Mouse (Mus musculus) intestine, embryonic 15.5 days (tissue): ENCODE data around the gene Pgrmc1. TPM values are rescaled to one million over a fixed set of nuclear protein-coding genes. Genes with fewer than 3 reads are reported as not detected.
"Not testable (repeated sequence)": the region's sequence is repeated elsewhere in the genome, so short reads cannot be mapped to it uniquely, and the experiment has no call there.

ENCODE experiments used
- ATAC-seq: fragments of 200-750 bp; cut with Nextera tagmentation; 2 replicates; pipeline ENCODE4 v1.8.0; 2017; ENCODE audit warnings: moderate TSS enrichment, moderate library complexity
- H3K27ac ChIP-seq: fragments of 300-500 bp; sonication (generic); 2 replicates; pipeline ENCODE4 v1.5.1; 2015; ENCODE audit warnings: mild to moderate bottlenecking, inconsistent platforms
- H3K27me3 ChIP-seq: fragments of 300-500 bp; sonication (generic); replicated peaks from 2 replicates; pipeline ENCODE4 v1.6.1; 2015; ENCODE audit warnings: inconsistent platforms
- H3K36me3 ChIP-seq: fragments of 300-500 bp; sonication (generic); 2 replicates; pipeline ENCODE4 v1.6.1; 2015; ENCODE audit warnings: inconsistent platforms
- H3K4me1 ChIP-seq: fragments of 300-500 bp; sonication (generic); replicated peaks from 2 replicates; pipeline ENCODE4 v1.6.1; 2015; ENCODE audit warnings: inconsistent platforms
- H3K4me2 ChIP-seq: fragments of 300-500 bp; sonication (generic); replicated peaks from 2 replicates; pipeline ENCODE4 v1.6.1; 2015; ENCODE audit warnings: mild to moderate bottlenecking, inconsistent platforms
- H3K4me3 ChIP-seq: fragments of 300-500 bp; sonication (generic); replicated peaks from 2 replicates; pipeline ENCODE4 v1.5.1; 2015; ENCODE audit warnings: inconsistent platforms
- H3K9ac ChIP-seq: fragments of 300-500 bp; sonication (generic); 2 replicates; pipeline ENCODE4 v1.6.1; 2015; ENCODE audit warnings: inconsistent platforms
- H3K9me3 ChIP-seq: fragments of 300-500 bp; sonication (generic); 2 replicates; pipeline ENCODE4 v1.6.1; 2016; ENCODE audit warnings: inconsistent platforms
- WGBS: fragments of 180-500 bp; shearing (Covaris S2); methylation state at CpG from one replicate; pipeline ENCODE4 v1.1.7; 2015; 5-methylcytosine and 5-hydroxymethylcytosine counted together
- polyA plus RNA-seq: library from polyadenylated mRNA; unstranded; fragments of >200 nt; fragmentation: Nextera tagmentation; extraction: Ambion mirVana; gene quantifications from 2 replicates; pipeline ENCODE4 v1.2.1, GENCODE M21; 2015

The Pgrmc1 gene
- polyA plus RNA-seq, 1 experiment from 2014 or later: 215 TPM

- H3K27me3 ChIP-seq: no peaks in the 10 kb centered on the region
- H3K4me3 ChIP-seq: no peak overlapping the region
- ATAC-seq: no peak
- WGBS: 83% methylated on average over 7 of the region's 7 CpGs
- H3K4me1 ChIP-seq: no peaks in the 10 kb centered on the region
- H3K4me2 ChIP-seq: no peak overlapping the region
- H3K9me3 ChIP-seq: no peaks in the 10 kb centered on the region
- H3K9ac ChIP-seq: no peak overlapping the region
- H3K27ac ChIP-seq: no peak overlapping the region
- H3K36me3 ChIP-seq: no peaks in the 10 kb centered on the region
Observed at GRCm38 (mm10) chrX:36590266-36590665, 7.7 kb upstream of the Pgrmc1 start.

GRCm38 (mm10) chrX:36591120-36591519 is 6.9 kb upstream of the Pgrmc1 start:
- ATAC-seq: no peak
- Histone ChIP-seq H3K4me1 (no peaks in the 10 kb centered on the region), H3K9me3 (no peaks in the 10 kb centered on the region), H3K4me3 (no peak overlapping the region), H3K9ac (no peak overlapping the region), H3K27me3 (no peaks in the 10 kb centered on the region), H3K36me3 (no peaks in the 10 kb centered on the region), H3K4me2 (no peak overlapping the region), H3K27ac (no peak overlapping the region)
- WGBS: 68% methylated on average over 1 of the region's 1 CpGs

GRCm38 (mm10) chrX:36591539-36591938 is 6.5 kb upstream of the Pgrmc1 start:
- Histone ChIP-seq H3K9me3 (no peaks in the 10 kb centered on the region), H3K4me3 (no peak overlapping the region), H3K27ac (no peak overlapping the region), H3K36me3 (no peaks in the 10 kb centered on the region), H3K4me2 (no peak overlapping the region), H3K9ac (no peak overlapping the region), H3K27me3 (no peaks in the 10 kb centered on the region), H3K4me1 (no peaks in the 10 kb centered on the region)
- 56% methylated on average over 4 of the region's 4 CpGs for WGBS
- ATAC-seq: no peak

- ATAC-seq: no peak
- Histone ChIP-seq H3K27ac (no peak overlapping the region), H3K9me3 (no peaks in the 10 kb centered on the region), H3K36me3 (no peaks in the 10 kb centered on the region), H3K4me3 (no peak overlapping the region), H3K4me1 (no peaks in the 10 kb centered on the region), H3K27me3 (no peaks in the 10 kb centered on the region), H3K9ac (no peak overlapping the region), H3K4me2 (no peak overlapping the region)
- 82% methylated on average over 3 of the region's 3 CpGs for WGBS
Observed at GRCm38 (mm10) chrX:36595247-36595646, 2.8 kb upstream of the Pgrmc1 start.

GRCm38 (mm10) chrX:36596483-36597120 is 1.4 kb upstream of the Pgrmc1 start:
- H3K4me3 ChIP-seq, H3K4me1 ChIP-seq, ATAC-seq, H3K27ac ChIP-seq, H3K36me3 ChIP-seq, H3K27me3 ChIP-seq, H3K9me3 ChIP-seq, H3K9ac ChIP-seq, H3K4me2 ChIP-seq: not testable (repeated sequence)
- 76% methylated on average over 5 of the region's 5 CpGs for WGBS

GRCm38 (mm10) chrX:36598390-36598810 is 394 bp downstream of the Pgrmc1 start:
- Histone ChIP-seq H3K4me3 (peak overlapping the region; percentile 62), H3K27me3 (no peaks in the 10 kb centered on the region), H3K4me1 (no peaks in the 10 kb centered on the region), H3K4me2 (peak overlapping the region; percentile 59), H3K36me3 (no peaks in the 10 kb centered on the region), H3K9me3 (no peaks in the 10 kb centered on the region), H3K9ac (peak overlapping the region; percentile 67), H3K27ac (peak overlapping the region; percentile 70)
- ATAC-seq: peak; percentile 70
- 16% methylated on average over 32 of the region's 41 CpGs for WGBS

- ATAC-seq: peak; percentile 29; the same call in 1 of the 2 replicates
- Histone ChIP-seq H3K27me3 (no peaks in the 10 kb centered on the region), H3K4me2 (peak overlapping the region; percentile 59), H3K27ac (no peak overlapping the region), H3K9me3 (no peaks in the 10 kb centered on the region), H3K9ac (peak overlapping the region; percentile 67), H3K4me1 (no peaks in the 10 kb centered on the region), H3K36me3 (no peaks in the 10 kb centered on the region), H3K4me3 (peak overlapping the region; percentile 62)
- WGBS: 27% methylated on average over 14 of the region's 14 CpGs
Observed at GRCm38 (mm10) chrX:36598861-36599344, 897 bp downstream of the Pgrmc1 start.

- no peaks in the 10 kb centered on the region for H3K27me3 ChIP-seq
- no peak overlapping the region for H3K27ac ChIP-seq
- no peaks in the 10 kb centered on the region for H3K36me3 ChIP-seq
- H3K4me1 ChIP-seq: no peaks in the 10 kb centered on the region
- peak overlapping the region; percentile 59 for H3K4me2 ChIP-seq
- no peaks in the 10 kb centered on the region for H3K9me3 ChIP-seq
- H3K4me3 ChIP-seq: peak overlapping the region; percentile 62; the same call in 1 of the 2 replicates
- WGBS: 55% methylated on average over 3 of the region's 3 CpGs
- no peak for ATAC-seq
- H3K9ac ChIP-seq: no peak overlapping the region
Observed at GRCm38 (mm10) chrX:36599656-36600055, 1.6 kb downstream of the Pgrmc1 start.

GRCm38 (mm10) chrX:36600066-36600465 is 2.1 kb downstream of the Pgrmc1 start:
- H3K4me2 ChIP-seq: no peak overlapping the region; the same call in 1 of the 2 replicates
- WGBS: 75% methylated on average over 8 of the region's 8 CpGs
- no peak overlapping the region for H3K4me3 ChIP-seq
- H3K9ac ChIP-seq: no peak overlapping the region
- H3K4me1 ChIP-seq: no peaks in the 10 kb centered on the region
- no peaks in the 10 kb centered on the region for H3K27me3 ChIP-seq
- ATAC-seq: no peak
- H3K9me3 ChIP-seq: no peaks in the 10 kb centered on the region
- no peak overlapping the region for H3K27ac ChIP-seq
- H3K36me3 ChIP-seq: no peaks in the 10 kb centered on the region

- no peak overlapping the region for H3K4me2 ChIP-seq
- no peaks in the 10 kb centered on the region for H3K36me3 ChIP-seq
- WGBS: 74% methylated on average over 2 of the region's 2 CpGs
- ATAC-seq: no peak
- H3K27ac ChIP-seq: no peak overlapping the region
- H3K27me3 ChIP-seq: no peaks in the 10 kb centered on the region
- no peak overlapping the region for H3K9ac ChIP-seq
- H3K9me3 ChIP-seq: no peaks in the 10 kb centered on the region
- H3K4me1 ChIP-seq: no peaks in the 10 kb centered on the region
- H3K4me3 ChIP-seq: no peak overlapping the region
Observed at GRCm38 (mm10) chrX:36602926-36603325, 4.9 kb downstream of the Pgrmc1 start.

GRCm38 (mm10) chrX:36604040-36604439 is 6.0 kb downstream of the Pgrmc1 start:
- Histone ChIP-seq H3K4me3 (no peak overlapping the region), H3K4me2 (no peak overlapping the region), H3K9ac (no peak overlapping the region), H3K4me1 (no peaks in the 10 kb centered on the region), H3K36me3 (no peaks in the 10 kb centered on the region), H3K27ac (no peak overlapping the region), H3K27me3 (no peaks in the 10 kb centered on the region), H3K9me3 (no peaks in the 10 kb centered on the region)
- 72% methylated on average over 4 of the region's 4 CpGs for WGBS
- peak; percentile 82 for ATAC-seq

- Histone ChIP-seq H3K27me3 (no peaks in the 10 kb centered on the region), H3K27ac (no peak overlapping the region), H3K4me1 (no peaks in the 10 kb centered on the region), H3K4me3 (no peak overlapping the region), H3K9me3 (no peaks in the 10 kb centered on the region), H3K9ac (no peak overlapping the region), H3K36me3 (no peaks in the 10 kb centered on the region), H3K4me2 (no peak overlapping the region)
- no peak for ATAC-seq
- WGBS: 91% methylated on average over 2 of the region's 2 CpGs
Observed at GRCm38 (mm10) chrX:36609117-36609516, 11.1 kb downstream of the Pgrmc1 start.

- Histone ChIP-seq H3K4me2 (no peak overlapping the region), H3K4me1 (no peaks in the 10 kb centered on the region), H3K4me3 (no peak overlapping the region), H3K27me3 (no peaks in the 10 kb centered on the region), H3K9ac (no peak overlapping the region), H3K27ac (no peak overlapping the region), H3K9me3 (no peaks in the 10 kb centered on the region), H3K36me3 (no peaks in the 10 kb centered on the region)
- WGBS: 61% methylated on average over 3 of the region's 3 CpGs
- no peak for ATAC-seq
Observed at GRCm38 (mm10) chrX:36628102-36628501, 30.1 kb downstream of the Pgrmc1 start.
